Mouse (Mus musculus) T-helper 17 cell (primary cell): ENCODE measurements around the gene Ptbp3.

Experiments
- in situ Hi-C, 2 experiments: fragments of 300-600 bp; cut with MboI, MseI; formaldehyde crosslinking; loops; 1 replicate in 1 of 2; 2 replicates in 1 of 2; pipeline ENCODE4 v1.15.1; 2025; ENCODE audit warnings: high pct_unique_total_duplicates in 2 of 2

Ptbp3 gene

GRCm38 (mm10) chr4:59507766-59508165, 41.4 kb downstream of the Ptbp3 start:
- in situ Hi-C loops, result no loop called here

GRCm38 (mm10) chr4:59506704-59507103, 42.5 kb downstream of the Ptbp3 start:
- in situ Hi-C loops, result no loop called here

- in situ Hi-C loops, result no loop called here
These were observed 43.7 kb downstream of the Ptbp3 start for GRCm38 (mm10) chr4:59505481-59505880.

GRCm38 (mm10) chr4:59491097-59491496, 58.1 kb downstream of the Ptbp3 start:
- in situ Hi-C loops, result no loop called here

- in situ Hi-C loops, result no loop called here
These were observed 77.9 kb downstream of the Ptbp3 start for GRCm38 (mm10) chr4:59471306-59471705.

GRCm38 (mm10) chr4:59465449-59465848, 83.7 kb downstream of the Ptbp3 start:
- in situ Hi-C loops, result no loop called here

- in situ Hi-C loops, result no loop called here
These were observed 84.5 kb downstream of the Ptbp3 start for GRCm38 (mm10) chr4:59464661-59465060.

GRCm38 (mm10) chr4:59462494-59462893, 86.7 kb downstream of the Ptbp3 start:
- in situ Hi-C loops, result no loop called here

GRCm38 (mm10) chr4:59461116-59461727, 87.9 kb downstream of the Ptbp3 start:
- in situ Hi-C loops, result no loop called here

- in situ Hi-C loops, result loop anchor here in 1 of 2 experiments (10.0 kb wide), 1 partner anchor 115 kb away; no protein-coding TSS in a partner anchor
These were observed 89.8 kb downstream of the Ptbp3 start for GRCm38 (mm10) chr4:59459216-59459955.

- in situ Hi-C loops, result loop anchor here in 1 of 2 experiments (10.0 kb wide), 1 partner anchor 117 kb away; no protein-coding TSS in a partner anchor
These were observed 91.2 kb downstream of the Ptbp3 start for GRCm38 (mm10) chr4:59457941-59458340.

GRCm38 (mm10) chr4:59457091-59457490, 92.1 kb downstream of the Ptbp3 start:
- in situ Hi-C loops, result loop anchor here in 1 of 2 experiments (10.0 kb wide), 1 partner anchor 118 kb away; no protein-coding TSS in a partner anchor

GRCm38 (mm10) chr4:59455465-59455864, 93.7 kb downstream of the Ptbp3 start:
- in situ Hi-C loops, result loop anchor here in 1 of 2 experiments (10.0 kb wide), 1 partner anchor 119 kb away; no protein-coding TSS in a partner anchor

- in situ Hi-C loops, result loop anchor here in 1 of 2 experiments (5.0 to 10.0 kb wide), 2 partner anchors 82 to 121 kb away; no protein-coding TSS in a partner anchor
These were observed 95.1 kb downstream of the Ptbp3 start for GRCm38 (mm10) chr4:59454046-59454445.

GRCm38 (mm10) chr4:59452503-59452933, 96.6 kb downstream of the Ptbp3 start:
- in situ Hi-C loops, result loop anchor here in 1 of 2 experiments (5.0 to 10.0 kb wide), 2 partner anchors 80 to 122 kb away; no protein-coding TSS in a partner anchor

GRCm38 (mm10) chr4:59450906-59451305, 98.3 kb downstream of the Ptbp3 start:
- in situ Hi-C loops, result loop anchor here in 1 of 2 experiments (5.0 to 10.0 kb wide), 2 partner anchors 79 to 124 kb away; no protein-coding TSS in a partner anchor

GRCm38 (mm10) chr4:59450234-59450854, 98.8 kb downstream of the Ptbp3 start:
- in situ Hi-C loops, result loop anchor here in 1 of 2 experiments (5.0 to 10.0 kb wide), 2 partner anchors 78 to 124 kb away; no protein-coding TSS in a partner anchor

- in situ Hi-C loops, result no loop called here
These were observed 101.9 kb downstream of the Ptbp3 start for GRCm38 (mm10) chr4:59447296-59447695.

- in situ Hi-C loops, result no loop called here
These were observed 103.6 kb downstream of the Ptbp3 start for GRCm38 (mm10) chr4:59445516-59445915.

GRCm38 (mm10) chr4:59444994-59445393, 104.2 kb downstream of the Ptbp3 start:
- in situ Hi-C loops, result no loop called here

- in situ Hi-C loops, result no loop called here
These were observed 105.1 kb downstream of the Ptbp3 start for GRCm38 (mm10) chr4:59444085-59444484.

- in situ Hi-C loops, result no loop called here
These were observed 107.9 kb downstream of the Ptbp3 start for GRCm38 (mm10) chr4:59441265-59441664.
